Mouse (Mus musculus) forelimb bud, embryonic 11.5 days (tissue): ENCODE data around the gene Hoxc6.

ENCODE experiments used
- DNase-seq: peaks from one replicate; pipeline ENCODE4 v3.0.0-alpha.2; 2012; ENCODE audit warnings: low read depth, low spot score

Gene Hoxc6

GRCm38 (mm10) chr15:102997939-102998355, at the start of gene Hoxc6:
Gene Hoxc6, plus strand, starts transcription at chr15:102998257.
- DNase-seq: peak; percentile 83

GRCm38 (mm10) chr15:102948842-102949241, 49.2 kb upstream of the Hoxc6 start:
- no peak for DNase-seq

- no peak for DNase-seq
Observed at GRCm38 (mm10) chr15:102949696-102950095, 48.4 kb upstream of the Hoxc6 start.

- DNase-seq: no peak
Observed at GRCm38 (mm10) chr15:102950877-102951276, 47.2 kb upstream of the Hoxc6 start.

DNA sequence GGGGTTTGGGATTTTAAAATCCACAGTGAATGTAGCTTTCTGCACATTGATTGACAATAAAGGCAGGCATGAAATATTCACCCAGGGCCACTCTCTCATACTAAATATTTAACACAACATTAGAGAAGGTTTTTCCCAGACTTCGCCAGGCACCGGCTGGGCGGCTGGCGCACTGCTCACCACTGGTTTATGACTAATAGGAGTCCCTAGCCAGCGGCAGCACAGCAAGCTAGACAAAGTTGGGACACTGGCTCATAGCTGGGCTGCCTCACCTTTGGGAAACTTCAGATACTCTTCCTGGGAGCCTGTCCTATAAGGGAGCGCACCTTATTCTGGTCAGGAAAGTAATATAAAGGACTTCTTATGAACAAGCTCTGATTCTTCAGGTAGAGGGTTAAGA, 44.5 kb upstream of the Hoxc6 start:
- DNase-seq: no peak

DNA sequence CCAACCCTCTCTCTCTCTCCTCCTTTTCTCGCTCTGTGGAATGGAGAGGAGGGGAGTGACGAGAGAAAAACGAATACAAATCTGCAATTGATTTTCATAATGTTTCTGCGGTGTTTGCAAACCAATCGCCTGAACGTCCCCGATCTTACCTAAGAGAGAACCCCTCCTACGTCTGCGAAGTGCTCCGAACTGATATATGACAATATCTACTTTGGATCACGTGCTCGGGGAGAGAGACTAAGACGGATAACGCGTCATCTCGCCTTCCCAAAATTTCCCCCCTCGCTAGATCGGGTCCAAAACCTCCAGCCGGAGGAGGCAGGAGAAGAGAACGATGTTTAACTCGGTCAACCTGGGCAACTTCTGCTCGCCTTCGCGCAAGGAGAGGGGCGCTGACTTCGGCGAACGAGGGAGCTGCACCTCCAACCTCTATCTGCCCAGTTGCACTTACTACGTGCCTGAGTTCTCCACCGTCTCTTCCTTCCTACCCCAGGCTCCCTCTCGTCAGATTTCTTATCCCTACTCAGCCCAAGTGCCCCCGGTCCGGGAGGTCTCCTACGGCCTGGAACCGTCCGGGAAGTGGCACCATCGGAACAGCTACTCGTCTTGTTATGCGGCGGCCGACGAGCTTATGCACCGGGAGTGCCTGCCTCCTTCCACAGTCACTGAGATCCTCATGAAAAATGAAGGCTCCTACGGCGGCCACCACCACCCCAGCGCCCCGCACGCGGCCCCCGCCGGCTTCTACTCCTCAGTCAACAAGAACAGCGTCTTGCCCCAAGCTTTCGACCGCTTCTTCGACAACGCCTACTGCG, 43.7 kb upstream of the Hoxc6 start, which contains the start of gene Hoxc11:
Hoxc11 (plus strand) TSS at position 236 of the 815 bp plus-strand sequence.
- DNase-seq: no peak

DNA sequence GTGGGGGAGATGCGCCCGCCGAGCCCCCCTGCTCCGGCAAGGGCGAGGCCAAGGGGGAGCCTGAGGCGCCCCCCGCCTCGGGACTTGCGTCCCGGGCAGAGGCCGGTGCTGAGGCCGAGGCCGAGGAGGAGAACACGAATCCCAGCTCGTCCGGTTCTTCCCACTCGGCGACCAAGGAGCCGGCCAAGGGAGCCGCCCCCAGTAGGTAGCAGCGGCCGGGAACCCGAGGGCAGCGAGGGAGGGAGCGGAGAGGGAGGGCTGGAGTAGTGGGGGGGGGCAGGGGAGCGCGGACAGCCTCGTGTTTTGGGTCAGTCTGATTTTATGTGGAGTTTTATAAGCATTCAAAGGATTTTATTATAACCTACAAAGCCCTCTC, 43.1 kb upstream of the Hoxc6 start:
- DNase-seq: no peak

GRCm38 (mm10) chr15:102955833-102956640, 42.0 kb upstream of the Hoxc6 start:
- DNase-seq: no peak

GRCm38 (mm10) chr15:102956906-102957305, 41.2 kb upstream of the Hoxc6 start:
- DNase-seq: no peak

DNA sequence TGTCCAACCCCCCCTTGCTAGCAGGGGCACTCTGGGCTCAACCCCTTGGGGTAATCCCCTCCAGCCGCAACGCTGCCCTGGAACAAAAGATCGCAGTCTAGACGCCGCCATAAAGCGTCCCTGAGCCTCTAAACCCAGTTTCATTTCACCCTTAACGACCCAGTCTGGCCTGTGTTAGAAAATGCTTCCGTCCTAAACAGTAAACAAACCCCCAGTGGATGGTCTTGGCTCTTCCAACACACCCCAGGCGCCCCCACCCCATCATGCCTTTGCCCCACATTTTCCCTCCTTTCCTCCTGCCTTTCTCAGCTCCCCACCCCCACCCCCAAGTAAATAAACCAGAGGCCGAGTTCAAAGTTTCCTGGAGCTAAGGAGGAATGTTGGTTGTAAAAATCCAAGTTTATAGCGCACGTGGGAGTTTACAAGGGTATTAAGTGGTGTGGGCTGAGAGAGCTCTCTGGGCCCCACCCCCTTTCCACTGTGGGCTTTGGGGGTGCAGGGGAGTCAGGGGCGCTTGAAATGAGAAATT, 38.3 kb upstream of the Hoxc6 start:
- peak; percentile 85 for DNase-seq

- DNase-seq: no peak
Observed at GRCm38 (mm10) chr15:102961728-102962127, 36.3 kb upstream of the Hoxc6 start.

DNA sequence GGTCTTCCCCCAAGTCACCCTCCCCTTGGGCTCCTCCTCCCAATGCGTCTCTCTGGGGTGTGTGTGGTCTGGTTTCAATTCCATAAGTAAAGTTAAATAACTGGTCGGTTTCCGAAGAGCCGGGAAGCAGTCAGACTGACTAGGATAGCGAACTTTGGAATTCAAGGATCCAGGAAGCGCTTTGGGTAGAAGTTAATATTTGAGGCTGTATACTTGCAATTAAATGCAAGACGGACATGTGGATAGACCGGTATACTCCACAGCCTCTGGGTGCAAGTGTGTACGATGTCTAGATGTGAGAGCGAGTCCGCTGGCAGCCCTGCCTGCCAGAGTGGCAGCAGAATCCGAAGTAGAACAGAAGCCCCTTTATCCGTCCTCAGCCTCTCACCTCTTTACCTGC, 35.6 kb upstream of the Hoxc6 start:
- no peak for DNase-seq

DNA sequence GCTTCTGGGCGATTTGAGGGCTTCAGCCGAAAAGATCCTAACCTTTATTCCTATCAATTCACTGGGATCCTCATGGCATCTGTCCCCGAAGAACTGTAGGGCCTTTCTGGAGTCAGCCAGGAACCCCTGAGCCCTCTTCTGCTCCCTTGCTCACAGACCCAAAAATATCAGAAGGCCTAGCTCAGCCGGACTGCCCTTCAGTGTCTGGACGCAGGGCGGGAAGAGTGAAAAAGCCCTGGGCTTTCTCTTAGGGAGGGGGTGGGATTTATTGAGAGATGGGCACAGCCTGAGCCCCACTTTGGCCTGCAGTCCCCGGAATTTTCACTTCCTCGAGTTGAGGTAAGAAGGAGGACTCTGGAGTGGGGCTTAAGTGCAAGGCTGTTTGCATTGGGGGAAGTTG, 34.8 kb upstream of the Hoxc6 start:
- DNase-seq: no peak

- DNase-seq: no peak
Observed at GRCm38 (mm10) chr15:102963671-102964640, 34.1 kb upstream of the Hoxc6 start.

GRCm38 (mm10) chr15:102965003-102965891, 32.8 kb upstream of the Hoxc6 start:
- no peak for DNase-seq

DNA sequence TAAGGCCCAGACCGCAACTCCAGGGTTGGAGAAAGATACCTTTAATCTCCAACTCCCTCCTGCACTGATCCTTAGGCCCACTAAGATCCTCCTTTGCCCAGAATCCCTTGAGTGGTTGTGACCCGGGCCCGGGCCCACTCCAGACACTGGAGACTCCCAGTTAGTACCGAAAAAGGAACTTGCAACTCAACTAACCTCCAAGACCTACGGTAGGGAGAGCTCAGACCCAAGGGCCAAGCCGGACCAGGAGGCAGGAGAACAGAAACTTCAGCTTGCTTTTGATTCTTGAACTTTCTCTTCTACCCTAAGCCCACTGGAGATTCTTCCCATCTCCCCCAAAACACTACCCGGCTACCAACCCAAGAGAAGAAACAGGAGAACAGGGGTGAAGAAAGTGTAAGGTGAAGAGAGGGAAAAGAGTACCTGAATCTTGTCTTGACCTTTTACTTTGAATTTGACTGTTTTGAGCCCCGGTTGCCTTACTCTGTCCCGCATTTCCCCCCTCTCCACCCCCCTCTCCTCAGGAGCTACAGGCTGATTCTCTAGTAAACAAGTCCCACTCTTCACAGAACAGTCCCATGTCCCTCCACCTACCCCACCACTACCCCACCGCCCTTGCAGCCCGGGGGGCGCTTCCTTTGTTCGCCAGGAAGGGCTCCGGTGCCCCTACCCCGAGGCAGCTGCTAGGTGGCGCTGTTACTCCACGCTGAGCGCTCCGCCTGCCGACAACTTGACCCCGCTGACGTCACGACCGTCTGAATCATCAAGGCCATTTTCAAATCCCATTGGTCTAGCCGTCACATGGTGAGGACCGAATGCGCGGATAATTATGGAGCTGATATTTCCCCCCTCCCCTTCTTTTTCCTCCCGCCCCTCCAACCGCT, 31.9 kb upstream of the Hoxc6 start:
- peak; percentile 91 for DNase-seq

DNA sequence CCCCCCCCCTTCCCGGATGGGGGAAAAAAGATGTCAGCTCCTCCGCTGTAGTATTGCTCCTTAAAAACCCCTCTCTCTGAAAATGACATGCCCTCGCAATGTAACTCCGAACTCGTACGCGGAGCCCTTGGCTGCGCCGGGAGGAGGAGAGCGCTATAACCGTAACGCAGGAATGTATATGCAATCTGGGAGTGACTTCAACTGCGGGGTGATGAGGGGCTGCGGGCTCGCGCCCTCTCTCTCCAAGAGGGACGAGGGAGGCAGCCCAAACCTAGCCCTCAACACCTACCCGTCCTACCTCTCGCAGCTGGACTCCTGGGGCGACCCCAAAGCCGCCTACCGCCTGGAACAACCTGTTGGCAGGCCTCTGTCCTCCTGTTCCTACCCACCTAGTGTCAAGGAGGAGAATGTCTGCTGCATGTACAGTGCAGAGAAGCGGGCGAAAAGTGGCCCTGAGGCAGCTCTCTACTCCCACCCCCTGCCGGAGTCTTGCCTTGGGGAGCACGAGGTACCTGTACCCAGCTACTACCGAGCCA, 31.2 kb upstream of the Hoxc6 start, which contains the start of gene Hoxc10:
Hoxc10 (plus strand) TSS at position 21 of the 536 bp plus-strand sequence.
- DNase-seq: no peak

DNA sequence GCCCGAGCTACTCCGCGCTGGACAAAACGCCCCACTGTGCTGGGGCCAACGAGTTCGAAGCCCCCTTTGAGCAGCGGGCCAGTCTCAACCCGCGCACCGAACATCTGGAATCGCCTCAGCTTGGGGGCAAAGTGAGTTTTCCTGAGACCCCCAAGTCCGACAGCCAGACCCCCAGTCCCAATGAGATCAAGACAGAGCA, 30.8 kb upstream of the Hoxc6 start, which contains the start of gene Hoxc5:
Hoxc5 (plus strand) TSS at position 132 of the 199 bp plus-strand sequence.
- no peak for DNase-seq
